Mouse (Mus musculus) embryo, embryonic 11 days (tissue): ENCODE data around the gene Nlrp3.
A peak's percentile ranks its signal among the peaks of the same experiment; 100 is the strongest.
"Not testable (repeated sequence)": the region's sequence is repeated elsewhere in the genome, so short reads cannot be mapped to it uniquely, and the experiment has no call there.

Source experiments
- DNase-seq: peaks from one replicate; pipeline ENCODE4 v3.0.0-alpha.2; 2015

The Nlrp3 gene

DNA sequence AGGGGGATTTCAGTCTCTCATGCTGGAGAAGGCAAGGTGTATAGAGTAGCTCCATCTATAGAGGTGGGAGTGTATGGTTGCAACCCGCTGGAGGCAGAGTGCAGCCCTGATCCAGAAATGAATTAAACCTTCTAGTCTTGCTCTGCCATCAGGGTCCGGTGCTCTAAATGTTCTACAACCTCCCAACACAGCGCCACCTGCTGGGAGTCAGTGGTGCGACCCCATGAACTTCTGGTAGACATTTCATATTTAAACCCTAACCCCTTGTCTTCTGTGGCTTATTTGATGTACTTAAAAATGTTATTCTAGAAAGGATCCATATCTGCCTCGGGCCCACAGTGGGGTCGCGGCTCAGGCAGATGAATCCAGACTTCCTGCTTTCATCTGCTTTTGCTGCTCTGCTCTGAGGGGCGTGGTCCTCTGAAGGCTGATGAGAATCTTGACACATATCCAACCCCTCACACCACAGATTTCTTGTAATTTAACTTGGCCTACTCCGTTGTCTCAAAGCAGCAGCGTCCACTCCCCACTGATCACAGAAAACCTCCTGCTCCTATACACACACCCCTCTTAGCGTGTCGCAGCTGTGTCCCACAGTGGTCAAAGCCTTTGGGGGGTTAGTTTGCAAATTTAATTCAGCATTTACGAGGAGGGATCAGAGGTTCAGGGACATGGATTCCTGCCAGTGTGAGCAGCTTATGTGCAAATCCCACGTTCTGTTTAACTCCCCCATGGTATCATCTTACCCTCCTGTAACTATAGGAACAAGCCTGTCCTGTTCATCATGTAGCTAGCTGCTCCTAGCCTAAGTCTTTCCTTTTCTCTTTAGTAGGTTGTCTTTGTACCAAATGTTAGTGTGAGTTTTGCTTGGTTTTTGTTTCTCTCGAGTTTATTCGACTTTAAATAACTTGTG lies 3.9 kb upstream of the Nlrp3 start:
- no peak for DNase-seq

DNA sequence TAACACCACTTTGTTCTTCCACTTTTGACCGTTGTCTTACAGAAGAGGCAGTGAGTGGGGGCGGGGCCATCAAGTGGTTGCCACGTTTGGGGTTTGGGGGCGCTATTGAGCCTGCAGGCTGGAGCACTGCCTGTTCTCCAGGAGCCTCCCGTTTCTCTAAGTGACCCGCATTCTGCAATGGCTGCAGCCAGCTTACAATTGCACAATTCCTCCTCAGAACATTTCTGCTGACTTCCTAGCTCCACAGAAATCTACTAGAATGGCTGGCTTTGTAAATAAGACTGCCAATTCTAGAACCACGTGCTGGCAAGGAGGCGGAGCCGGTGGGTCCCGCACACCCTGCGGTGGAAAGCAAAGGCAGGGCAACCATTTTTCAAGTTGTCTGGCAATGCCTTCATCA lies 3.0 kb upstream of the Nlrp3 start:
- DNase-seq = peak; percentile 52

DNA sequence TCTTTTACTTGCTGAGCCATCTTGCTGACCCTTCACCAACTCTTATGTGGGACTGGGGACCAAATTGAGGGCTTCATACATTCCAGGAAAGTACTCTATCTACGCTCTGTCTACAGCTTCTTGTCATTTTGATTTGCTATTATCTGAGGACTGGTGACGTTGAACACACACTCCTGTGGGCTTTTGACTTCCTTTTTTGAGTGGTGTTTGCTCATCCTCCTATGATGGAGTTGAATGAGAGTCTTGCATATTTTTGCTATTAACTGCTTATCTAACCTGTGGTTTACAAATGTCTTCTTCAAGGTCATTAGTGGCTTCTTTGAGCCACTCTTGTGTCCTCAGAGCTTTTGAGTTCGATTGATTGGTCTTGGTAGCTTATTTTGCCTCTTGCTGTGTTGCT lies 1.2 kb upstream of the Nlrp3 start:
- no peak for DNase-seq

DNA sequence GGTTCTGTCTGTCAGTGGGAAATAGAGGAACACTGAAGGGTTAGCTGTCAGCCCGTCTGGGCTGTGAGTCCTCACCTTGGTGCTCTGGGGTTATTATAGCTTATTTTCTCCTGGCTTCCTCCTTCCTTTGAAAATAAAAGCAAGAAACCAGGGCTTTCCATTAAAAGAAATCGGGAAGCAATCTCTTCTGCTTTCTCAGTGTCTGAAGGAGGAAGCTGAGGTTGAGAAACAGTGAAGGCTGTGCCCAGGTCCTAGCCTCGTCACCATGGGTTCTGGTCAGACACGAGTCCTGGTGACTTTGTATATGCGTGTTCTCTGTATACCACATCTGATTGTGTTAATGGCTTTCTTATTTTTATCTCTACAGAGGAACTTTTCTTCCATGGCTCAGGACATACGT lies 1.1 kb downstream of the Nlrp3 start:
- DNase-seq = no peak

DNA sequence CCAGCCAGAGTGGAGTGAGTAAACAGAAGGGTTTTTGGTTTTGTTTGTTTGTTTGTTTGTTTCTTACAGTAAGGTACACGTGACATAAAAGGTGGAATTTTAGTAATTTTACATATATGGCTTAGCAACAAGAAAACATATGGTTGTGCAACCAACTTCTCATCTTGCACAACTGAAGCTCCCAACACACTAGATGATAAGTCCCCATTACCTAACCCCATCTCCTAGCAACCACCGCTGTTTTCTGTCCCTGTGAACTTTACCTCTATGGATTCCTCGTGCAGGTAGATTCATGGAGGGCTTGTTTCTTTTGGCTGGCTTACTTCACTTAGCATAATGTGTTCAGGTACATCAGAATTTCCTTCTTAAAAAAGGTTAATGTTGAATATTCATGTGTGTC lies 2.0 kb downstream of the Nlrp3 start:
- no peak for DNase-seq

DNA sequence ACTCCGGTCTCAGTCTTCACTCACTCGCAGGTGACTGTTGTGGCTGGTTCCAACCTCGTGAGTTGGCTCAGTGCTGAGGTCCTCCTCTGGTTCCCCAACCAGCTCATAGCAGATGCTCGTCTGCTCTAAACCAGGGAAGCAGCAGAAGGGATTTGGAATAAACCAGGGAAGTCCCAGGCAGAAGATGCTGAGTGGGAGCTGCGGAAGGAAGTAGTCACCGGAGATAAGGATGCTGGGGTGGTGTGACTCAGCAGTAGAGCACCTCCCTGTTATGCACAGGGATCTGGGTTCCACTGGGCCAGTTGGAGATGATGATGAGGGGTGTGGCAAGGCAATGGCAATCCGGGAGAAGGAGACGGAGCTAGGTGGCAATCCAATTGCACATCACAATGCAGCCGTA lies 2.6 kb downstream of the Nlrp3 start:
- no peak for DNase-seq

DNA sequence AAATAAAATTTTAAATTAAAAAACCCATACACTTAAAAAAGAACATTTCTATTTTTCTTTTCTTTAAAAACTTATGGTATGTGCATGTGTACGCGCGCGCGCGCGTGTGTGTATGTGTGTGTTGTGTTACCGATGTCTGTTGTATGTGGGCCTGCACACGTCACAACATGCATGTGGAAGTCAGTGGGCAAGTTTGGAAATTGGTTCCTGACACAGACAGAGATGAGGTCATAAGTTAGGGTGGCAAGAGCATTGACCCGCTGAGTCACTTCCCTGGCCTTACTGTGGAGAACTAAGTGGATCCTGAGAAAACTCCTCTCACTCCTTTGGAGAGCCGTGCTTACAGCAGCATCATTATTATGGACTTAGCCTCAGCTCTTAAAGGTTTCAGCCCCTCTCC lies 12.8 kb downstream of the Nlrp3 start:
- DNase-seq = no peak

DNA sequence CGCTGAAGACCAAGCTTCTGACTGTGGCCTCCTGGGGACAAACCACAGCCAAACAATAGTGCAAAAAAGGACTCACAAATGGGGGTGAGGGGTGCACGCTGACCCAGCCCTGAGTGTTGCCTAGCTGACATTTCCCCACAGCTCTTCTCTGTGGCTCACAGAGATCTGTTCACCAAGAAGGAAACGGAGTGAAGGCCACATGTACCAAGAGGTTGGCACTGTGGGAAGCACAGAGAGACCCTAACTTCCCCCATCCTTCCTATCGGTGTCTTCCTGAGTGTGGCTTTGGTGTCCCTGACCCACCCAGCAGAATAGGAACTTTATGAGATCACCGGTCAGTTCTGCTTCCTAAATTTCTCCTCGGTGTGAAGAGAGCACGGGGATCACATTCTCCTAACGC lies 13.2 kb downstream of the Nlrp3 start:
- DNase-seq = no peak

DNA sequence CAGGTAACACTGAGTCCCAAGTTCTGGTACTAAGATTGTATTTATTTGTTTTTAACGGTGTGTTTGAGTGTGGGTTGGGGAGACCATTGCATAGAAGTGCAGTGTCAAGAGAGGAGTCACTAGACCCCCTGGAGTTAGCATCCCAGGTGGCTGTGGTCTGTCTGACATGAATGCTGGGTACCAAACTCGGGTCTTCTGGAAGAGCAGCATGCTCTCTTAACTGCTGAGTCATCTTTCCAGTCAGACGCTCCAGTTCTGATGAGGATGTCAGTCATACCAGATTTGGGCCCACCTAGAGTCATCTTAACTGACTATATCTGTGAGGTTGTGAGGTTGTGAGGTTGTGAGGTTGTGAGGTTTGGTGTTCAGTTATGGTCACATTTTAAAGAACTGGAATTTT lies 19.5 kb downstream of the Nlrp3 start:
- DNase-seq = no peak

DNA sequence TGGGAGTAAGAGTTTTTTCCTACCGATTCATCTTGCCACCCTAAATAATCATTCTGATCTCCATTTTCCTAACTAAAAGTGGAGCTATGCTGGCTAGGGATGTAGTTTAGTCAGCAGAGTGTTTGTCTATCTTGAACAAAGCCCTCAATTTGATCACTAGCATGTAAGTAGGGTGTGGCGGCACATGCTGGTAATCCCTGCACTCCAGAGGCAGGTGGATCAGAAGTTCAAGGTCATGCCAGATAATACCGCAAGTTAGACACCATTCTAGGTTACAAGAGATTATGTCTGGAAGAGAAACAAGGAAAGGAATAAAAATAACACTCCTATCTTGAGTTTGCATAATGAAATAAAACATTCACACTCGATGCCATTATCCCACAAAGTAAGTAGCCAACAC lies 21.0 kb downstream of the Nlrp3 start:
- no peak for DNase-seq

DNA sequence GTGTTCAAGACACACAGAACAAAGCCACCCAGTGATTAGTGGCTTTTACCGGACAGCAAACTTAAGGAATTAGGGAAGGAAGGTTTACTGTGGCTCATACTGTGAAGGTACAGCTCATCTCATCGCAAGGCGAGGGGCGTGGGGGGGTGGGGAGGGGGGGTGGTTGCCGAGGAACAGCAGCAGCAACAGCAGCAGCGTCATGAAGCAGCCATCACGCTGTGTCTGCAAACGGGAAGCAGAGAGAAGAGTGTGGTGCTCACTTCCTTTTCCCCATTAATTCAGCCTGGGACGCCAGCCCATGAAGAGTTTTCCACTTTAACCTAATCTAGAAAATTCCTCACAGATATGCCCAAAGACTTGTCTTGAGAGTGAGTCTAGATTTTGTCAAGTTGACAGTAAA lies 21.5 kb downstream of the Nlrp3 start:
- no peak for DNase-seq

DNA sequence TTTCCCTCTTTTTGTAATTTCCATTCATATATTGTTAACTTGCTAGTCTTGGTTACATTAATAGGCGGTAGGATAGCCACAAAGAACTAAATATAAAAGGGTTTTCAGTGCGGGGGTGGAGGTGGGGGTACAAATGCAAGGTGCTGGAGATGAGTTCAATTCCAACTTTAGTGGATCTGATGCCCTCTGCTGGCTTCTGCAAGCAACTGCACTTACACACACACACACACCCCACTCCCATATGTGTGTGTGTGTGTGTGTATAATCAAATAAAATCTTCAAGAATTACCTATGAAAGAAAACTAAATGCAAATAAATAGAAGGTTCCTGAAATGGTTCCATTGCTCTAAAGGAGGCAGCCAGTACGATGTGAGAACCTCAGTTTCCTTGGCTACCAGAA lies 27.9 kb downstream of the Nlrp3 start:
- peak; percentile 44 for DNase-seq

DNA sequence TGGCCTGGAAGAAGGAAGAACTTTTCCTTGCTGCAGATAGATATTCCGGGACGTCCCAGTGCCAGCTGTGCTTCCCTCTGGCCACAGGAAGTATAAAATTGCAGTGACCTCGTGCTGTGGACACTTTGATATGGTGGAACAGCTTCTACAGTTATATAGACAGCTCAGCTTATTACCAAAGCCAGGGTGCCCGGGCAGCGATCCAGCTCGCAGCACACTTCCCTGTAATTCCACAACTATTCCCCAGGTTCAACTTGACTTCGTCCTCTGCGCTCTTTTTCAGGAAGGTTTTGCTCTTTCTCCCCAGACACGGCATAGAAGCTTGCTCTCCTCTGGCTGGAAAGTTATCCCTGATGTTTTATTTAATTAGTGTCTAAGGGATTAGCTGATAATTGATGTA lies 34.4 kb downstream of the Nlrp3 start:
- no peak for DNase-seq

DNA sequence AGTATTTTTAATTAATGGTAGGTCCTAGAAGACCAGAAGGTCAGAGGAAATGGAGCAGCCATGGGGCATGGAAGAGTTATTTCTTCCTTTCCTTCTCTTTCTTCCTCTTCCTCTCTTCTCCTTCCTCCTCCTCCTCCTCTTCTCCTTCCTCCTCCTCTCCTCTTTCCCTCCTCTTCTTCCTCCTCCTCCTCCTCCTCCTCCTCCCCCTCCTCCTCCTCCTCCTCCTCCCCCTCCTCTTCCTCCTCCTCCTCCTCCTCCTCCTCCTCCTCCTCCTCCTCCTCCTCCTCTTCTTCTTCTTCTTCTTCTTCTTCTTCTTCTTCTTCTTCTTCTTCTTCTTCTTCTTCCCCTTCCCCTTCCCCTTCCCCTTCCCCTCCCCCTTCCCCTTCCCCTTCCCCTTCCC lies 34.8 kb downstream of the Nlrp3 start, which contains the start of gene Olfr222:
TSS of gene Olfr222 (minus strand) at position 101 of the 400 bp plus-strand sequence.
- DNase-seq = not testable (repeated sequence)

DNA sequence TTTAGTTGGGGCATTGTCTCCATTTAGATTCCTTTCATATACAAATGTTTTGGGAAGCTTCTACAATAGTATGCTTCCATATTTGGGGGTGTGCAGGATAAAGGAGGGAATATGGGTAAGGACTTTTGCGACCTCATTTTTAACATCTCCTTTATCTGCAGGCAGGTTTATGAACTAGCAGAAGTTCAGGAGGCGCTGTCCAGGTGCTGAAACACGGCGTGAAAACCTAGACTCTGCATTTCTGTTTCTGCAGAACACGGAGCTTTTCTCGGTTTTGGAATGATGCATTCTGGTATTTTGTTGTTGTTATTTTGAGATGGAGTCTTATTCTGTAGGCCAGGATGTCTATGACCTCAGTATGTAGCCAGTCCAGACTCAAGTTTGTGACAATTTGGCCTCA lies 43.2 kb downstream of the Nlrp3 start:
- DNase-seq = peak; percentile 68

DNA sequence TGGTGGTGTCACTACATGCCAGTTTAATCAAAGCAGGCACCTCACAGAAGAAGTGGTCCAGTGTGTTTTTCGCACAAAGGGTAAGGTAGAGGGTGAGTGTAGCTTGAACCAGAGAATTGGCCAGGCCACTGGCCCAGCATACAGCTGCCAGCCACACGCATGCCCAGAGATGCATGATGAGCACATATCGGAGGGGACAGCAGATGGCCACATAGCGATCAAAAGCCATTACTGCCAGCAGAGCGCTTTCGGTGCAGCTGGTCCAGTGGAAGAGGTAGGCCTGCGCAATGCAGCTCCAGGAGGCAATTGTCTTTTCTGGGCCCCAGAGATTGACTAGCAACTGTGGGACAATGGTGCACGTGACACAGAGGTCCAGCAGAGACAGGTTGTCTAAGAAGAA lies 48.1 kb downstream of the Nlrp3 start:
- DNase-seq = no peak

DNA sequence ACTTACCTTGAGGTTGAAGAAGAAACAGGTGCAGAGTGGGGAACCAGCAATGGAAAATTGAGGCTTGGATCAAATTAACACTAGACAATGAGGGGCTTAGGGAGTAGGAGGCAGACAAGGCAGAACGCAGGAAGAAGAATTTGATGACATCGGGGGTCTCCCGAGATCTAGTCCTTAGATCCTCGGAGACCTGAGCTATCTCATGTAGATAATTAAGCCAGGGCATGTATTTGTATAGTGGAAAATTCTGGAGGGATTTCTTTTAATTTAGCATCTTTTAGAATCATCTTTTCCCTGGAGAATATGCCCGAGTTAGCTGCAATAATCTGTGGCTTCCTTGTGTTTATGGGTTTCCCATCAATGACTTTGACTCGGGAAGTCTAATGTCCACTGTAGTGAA lies 51.8 kb downstream of the Nlrp3 start, which contains the start of gene Olfr223:
TSS of gene Olfr223 (minus strand) at position 101 of the 400 bp plus-strand sequence.
- DNase-seq = no peak

DNA sequence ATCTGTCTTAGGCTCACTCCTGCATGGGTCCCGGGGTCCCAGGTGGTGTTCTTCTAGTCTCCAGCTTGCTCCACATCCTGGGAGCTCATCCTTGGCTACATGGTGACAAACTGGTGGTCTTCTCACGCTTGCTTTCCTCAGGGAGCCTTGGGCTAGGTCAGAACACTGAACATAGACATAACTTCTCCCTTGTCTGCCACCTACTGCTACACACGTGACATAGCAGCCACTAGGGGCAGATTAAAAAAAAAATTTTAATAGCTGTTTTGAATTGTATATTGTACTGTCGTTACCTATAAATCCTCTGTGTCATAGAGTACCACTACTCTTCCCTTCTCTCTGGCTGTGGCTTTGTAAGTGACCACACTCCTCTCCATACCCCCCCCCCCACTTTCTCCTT lies 54.7 kb downstream of the Nlrp3 start:
- DNase-seq = peak; percentile 16

DNA sequence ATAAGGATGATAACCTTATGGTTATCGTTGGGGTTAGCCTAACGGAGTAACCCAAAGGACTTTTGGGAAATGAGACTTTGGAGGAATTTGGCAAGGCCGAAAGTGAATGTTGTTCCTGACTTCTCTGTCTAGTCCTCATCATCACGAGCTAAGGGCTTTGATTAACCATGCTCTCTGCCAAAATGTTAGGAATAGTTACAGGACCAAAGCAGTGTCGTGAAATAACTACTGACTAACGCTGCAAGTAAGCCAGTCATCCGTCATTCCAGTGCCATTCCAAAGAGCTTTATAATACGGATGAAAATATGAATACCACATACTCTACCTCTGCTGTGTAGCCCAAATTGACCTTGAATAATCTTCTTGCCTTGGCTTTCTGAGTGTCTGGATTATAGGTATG lies 55.6 kb downstream of the Nlrp3 start:
- no peak for DNase-seq

DNA sequence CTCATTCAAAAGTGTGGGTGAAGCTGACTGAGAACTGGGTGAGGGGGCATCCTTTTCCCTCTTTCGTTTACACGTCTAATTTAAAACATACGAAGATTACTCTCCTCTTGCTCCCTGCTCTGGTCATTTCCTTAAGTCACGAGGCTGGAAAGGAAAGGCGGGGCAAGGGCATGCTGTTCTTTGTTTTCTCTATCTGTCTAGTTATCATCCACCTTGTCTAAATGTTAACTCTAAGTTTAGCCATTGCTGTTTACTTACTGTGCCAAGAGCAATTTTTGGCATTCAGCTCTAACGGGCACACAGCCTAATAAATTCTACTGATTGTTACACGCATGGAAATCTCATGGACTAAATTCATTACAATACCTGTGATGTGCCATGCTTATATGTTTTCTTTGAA lies 57.8 kb downstream of the Nlrp3 start:
- DNase-seq = no peak

DNA sequence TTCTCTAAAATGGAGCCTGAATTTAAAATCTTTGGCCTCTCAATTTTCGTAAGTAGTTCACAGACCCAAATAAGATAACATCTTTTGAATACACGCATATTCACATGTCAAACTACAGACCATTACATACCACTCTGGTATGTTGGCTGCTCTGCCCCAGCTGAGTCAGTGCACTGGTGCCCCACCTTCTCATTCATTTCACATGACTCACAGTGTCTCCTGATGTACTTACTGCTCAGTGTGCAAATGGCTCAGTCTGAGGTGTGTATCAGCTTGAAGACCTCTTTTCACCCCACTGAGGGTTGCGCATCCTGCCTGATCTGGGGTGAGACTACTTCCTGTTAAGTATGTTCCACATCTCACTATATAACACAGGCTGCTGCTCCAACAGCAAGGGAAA lies 59.5 kb downstream of the Nlrp3 start:
- no peak for DNase-seq

DNA sequence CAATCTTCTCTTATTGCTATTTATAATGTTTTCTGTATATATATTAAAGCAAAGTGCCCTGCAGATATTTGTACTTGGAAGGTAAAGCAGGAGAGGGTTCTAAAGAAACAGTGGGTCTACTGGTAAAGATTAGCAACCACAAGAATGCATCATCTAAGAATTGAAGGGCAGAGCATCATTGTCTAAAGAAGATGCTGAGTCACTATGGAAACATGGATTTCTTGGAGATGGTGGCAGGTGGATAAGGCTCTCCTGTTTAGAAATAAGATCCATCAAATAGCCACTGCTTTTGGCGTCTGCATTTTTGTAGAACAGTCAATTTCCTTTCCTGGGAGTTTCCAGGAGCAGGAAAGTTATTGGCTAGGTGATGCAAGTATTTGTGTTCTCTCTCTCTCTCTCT lies 60.9 kb downstream of the Nlrp3 start:
- DNase-seq = no peak

DNA sequence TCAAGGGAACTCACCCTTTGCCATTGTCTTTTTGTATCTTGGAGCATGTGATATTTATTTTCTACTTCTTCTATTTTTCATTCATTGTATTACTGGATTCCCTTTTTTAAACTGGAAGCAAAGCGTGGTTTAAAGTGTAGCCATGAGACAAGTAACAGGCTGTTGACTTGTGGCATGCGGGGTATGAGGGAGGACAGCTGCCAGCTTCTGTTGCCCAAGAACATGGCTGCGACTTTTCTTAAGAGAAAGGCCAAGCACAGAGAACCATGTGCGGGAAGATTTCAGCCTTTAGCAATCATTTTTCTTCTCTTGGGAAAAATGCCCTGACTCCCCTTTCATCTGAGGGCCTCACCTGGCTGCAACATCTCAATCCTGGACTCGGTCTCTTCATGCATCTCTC lies 70.3 kb downstream of the Nlrp3 start:
- DNase-seq = no peak

DNA sequence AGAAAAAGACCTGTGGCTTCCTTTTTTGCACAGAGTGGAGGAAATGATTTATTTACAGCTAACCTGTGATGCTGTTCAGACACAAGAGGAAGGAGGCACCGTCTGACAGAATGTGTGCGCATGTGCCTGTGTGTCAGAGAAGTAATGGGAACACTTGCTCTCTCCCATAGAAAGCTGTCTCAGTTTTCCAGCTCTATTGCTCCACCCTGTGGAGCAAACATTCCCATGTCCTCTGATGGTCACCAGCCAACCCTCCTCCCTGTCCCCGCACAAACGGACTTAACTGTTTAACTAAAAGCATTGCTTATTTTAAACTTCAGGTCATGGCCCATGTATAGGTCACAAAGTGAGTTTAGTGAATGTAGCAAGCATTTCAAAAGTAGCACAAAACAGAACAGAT lies 72.8 kb downstream of the Nlrp3 start:
- peak; percentile 49 for DNase-seq
